Mouse (Mus musculus): Measurements from ENCODE around the gene Nln.

The Nln gene

DNA sequence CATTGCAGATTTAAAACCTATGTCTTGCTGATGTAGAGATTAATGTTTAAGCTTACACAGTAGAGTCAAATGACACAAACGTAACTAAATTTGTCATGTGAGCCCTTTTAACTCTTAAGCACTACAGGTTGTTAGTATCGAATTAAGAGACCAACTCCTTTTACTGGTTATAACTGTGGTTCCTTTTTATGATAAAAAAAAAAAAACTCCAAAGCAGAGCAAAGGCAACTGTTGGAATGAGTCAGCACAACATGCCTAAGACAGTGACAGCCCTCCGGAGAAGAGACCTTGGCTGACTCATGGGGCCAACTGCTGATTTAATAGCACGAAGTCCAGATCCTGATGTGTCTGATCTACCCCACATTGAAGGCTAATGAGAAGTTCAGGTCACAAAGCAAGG lies 68.5 kb downstream of the Nln start:
- DNase-seq = no peak

DNA sequence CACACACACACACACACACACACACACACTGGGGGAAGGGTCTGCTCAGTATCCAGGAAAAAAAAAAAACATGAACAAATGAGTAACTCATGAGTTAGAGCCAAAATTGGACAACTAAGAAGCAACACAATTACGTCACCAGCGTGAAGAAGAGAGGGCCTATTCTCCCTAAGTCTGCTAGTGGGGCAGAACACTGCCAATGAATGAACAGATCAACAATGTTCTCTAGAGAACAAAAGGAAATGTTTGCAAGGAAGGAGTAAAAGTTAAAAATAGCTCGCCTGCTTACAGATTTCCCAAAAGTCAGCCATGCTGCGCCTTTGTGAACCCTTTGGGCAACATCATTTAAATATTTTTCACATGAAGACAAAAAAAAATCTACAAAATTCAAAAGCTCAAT lies 69.6 kb downstream of the Nln start:
- DNase-seq = no peak

DNA sequence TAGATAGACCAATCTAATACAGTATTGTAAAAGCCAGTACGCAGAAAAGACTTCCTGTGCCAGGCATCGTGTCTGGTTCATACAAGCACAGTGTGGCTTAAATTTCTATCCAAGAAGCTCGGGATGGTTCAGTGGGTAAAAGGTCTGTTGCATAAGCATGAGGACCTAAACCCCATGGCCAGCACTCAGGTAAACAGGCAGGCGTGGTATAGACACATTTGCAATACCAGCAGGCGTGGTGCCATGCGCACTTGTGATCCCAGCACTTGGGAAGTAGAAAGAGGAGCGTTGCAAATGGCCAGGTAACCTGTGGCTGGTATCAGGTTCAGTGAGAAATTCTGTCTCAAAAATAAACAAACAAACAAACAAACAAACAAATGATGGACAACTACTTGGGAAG lies 70.5 kb downstream of the Nln start:
- no peak for DNase-seq

DNA sequence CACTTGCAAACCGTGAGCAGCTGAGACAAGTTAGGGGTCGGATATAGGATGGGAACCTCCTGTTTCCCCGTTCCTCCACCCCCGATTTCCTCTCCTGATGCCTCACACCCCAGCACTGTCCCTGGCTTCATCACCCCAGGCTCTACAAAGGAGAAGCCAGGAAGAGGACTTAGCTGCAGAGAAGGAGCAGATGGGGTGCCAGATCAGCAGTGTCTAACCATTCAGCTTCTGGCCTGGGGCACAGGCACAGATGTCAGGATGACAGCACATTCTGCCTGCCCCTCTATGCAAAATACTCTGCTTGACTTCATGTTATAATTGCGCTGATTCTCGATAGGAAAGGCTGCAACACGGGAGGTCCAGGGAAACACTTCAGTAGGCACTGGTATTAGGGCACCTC lies 71.1 kb downstream of the Nln start:
- no peak for DNase-seq

DNA sequence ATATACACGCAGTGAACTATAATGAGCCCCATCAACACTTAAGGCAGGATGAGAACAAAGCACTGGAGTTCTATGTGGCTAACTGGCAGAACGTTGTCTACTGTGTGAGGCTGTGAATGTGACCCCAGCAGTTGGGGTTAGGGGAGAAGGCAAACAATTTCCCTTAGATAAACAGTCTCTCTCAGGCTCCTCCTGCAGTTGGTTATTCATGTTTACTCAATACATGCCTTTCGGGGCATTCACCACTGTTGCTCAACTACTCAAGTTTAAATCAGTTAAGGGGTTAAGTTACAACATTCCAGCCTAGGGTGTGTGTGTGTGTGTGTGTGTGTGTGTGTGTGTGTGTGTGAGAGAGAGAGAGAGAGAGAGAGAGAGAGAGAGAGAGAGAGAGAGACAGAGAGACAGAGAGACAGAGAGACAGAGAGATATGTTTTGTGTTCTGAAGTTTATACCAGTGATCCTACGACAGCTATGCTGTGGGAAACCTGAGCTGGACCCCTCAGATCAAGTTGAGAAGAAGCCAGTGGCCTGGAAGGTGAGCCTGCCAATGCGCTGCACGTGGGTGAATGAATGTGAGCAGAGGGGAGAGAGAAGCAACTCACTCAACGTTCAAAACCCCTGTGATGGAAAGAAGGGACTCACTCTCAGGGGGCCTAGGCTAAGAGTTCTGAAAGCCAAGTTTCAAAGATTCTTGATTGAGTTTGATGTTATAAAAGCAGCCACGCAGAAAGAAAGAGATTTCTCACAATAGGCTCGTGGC lies 71.7 kb downstream of the Nln start:
- DNase-seq = peak; percentile 21

DNA sequence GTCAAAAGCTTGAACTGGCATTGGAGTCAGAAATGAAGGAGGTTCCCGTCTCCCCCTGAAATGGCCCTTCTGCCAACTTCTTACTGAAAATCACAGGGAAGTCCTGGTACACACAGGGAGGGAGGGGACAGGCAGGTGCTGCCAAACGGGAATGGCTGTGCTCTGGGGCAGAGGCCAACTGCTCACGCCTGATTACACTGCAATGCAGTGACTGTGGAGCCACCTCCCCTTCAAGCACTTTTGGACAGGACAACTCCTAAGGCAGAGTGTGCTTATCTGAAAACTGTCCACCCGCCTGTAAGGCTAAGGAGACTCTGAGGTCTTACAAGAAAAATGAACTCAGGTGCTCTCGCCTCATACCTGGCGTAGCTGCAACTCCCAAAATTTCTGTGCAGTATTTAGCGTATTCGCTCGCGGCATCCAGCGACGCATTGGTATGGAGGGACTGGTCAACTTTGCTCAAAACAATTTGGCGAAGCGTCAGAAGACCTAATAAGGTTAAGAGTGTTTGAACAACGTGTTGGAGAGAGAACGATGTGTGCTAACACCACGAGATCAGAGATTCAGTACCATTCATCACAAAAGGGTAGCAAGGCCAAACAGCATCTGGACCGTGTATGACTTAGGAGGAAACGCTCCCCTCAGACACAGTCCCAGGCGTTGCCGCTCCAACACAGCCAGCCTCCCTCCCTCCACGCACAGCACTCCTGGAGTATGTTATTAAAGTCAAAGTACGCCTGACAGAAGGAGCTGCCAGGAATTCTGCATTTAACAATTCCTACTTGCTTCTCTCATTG lies 72.7 kb downstream of the Nln start:
- DNase-seq = peak; percentile 75

DNA sequence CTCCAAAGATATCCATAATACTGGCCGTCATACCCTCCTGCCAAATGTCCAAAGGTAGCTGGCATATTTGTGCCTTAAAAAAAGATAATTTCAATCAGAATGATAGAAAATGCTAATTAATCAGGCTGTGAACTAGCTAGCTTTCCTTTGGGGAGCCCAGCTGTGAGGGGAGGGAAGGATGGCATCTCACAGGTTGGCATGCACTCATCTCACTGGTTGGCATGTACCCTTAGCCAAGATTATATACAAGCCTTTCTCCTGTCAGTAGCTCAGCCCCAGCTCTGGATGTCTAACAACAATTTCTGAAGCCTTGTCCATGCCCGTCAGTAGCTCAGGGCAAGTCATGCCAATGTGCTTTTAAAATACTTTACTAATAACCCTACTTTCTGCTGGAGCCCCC lies 73.8 kb downstream of the Nln start:
- DNase-seq = no peak

DNA sequence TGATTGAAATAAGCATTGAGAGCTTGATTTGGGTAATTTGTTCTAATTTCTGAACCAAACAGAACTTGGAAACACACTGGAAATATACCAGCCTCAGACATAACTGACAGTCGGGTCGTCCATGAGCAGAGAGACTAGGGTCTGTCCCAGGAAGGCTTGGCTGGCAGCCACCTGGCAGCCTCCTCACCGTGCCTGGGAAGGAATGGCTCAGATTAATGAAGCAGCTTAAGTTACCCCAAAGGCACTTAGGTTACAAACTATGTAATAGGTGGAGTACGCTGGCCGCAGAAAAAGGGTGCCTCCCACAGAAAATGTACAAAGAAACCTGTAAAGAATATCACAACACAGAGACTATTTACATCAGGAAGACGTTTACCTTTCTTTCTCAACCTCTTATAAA lies 74.6 kb downstream of the Nln start:
- peak; percentile 70 for DNase-seq

DNA sequence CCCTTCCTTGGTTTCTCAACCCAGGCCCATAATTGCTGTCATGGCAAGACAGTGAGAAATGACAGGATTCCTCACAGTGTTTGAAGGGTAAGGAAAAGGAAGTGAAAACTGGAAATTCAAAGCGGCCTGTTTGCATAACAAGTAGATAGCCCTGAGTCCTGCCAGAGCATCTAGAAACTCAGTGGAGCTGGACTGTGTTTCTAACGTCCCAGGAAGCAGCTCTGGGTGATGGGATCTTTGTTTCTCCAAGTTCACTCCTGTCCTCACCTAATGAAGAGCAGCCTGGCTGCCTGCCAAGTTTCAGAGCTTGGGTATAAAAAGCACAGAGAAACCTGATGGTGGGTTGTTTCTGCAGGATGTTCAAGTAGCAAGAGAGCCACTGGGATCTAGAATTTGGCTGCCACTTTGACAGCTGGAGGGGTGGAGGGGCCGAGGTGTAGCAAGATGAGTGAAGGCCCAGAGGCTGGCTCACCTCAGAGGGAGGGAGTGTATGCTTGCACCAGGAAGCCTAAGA lies 76.7 kb downstream of the Nln start:
- peak; percentile 68 for DNase-seq

DNA sequence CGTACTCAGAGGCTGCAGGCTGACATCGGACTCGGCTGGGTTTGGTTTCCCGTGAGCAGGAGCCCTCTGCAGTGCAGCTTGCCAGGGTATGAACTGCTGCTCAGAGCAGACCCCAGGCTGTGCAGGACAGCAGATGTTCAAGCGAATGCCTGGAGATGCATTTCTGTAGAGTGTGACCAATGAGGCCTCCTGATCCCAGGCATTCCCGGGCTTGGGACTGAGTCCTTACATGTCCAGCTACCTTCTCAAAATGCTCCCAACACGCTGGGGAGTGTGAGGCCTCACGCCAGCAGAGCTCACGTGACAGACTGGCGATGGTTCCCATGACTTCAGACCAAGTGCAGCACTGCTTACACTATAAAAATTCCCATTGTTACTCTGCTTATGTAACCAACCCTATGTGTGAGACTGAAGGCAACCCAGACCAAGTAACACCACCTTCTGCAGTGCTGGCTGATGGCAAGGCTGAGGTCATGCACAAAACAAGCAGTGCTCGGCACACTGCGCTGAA lies 77.5 kb downstream of the Nln start:
- DNase-seq = peak; percentile 26

DNA sequence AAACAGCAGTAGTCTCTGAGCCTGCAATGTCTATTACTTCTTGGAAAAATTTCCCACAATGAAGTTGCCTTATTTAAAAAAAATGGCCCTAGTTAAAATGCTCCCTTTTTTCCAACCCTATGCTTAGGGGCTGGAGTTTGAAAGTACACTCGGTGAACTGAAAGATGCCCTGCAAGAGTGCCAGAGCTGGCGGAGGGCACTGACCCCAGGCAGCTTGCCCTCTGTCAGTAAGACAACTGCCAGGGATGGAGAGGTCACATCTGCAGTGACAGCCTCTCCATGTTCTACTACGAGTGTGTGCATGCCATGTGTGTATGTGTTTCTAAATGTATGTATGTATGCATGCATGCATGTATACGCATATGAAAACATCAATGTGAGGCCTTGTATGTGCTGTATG lies 78.5 kb downstream of the Nln start:
- no peak for DNase-seq

DNA sequence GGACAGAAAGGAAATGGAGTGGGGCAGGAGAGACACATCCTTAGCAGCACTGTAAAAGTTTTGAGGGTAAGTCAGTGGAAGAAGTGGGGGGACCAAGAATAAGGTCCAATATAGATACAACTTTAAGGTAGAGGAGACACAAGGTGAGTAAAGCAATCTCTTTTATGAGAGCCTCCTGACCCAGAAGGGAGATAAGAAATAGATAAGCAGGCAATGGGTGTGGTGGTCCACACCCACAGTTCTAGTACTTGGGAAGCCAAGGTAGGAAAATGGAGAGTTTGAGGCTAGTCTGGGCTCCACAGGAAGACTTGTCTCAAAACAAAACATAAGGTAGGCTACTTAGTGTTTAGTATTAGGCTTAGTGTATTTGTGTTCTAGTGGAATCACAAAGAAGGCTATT lies 79.9 kb downstream of the Nln start:
- no peak for DNase-seq

DNA sequence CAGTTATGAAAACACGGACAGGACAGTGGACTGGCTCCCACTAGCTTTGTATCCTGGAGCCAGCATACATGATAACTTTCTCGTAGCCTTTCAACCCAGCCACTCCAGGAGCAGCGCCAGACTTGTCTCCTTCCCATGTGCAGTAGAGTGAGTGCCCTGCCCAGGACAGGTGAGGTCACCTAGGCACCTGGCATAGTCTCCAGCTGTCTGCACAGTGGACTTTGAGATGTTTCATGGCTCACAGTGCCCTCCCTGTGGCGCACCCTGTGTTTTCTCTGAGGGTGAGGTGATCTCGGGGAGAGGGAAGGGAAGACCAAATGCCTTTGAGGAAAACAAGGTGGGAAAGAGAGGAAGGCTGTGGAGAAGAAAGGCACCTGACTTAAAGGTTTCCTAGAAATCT lies 80.3 kb downstream of the Nln start:
- peak; percentile 26 for DNase-seq

DNA sequence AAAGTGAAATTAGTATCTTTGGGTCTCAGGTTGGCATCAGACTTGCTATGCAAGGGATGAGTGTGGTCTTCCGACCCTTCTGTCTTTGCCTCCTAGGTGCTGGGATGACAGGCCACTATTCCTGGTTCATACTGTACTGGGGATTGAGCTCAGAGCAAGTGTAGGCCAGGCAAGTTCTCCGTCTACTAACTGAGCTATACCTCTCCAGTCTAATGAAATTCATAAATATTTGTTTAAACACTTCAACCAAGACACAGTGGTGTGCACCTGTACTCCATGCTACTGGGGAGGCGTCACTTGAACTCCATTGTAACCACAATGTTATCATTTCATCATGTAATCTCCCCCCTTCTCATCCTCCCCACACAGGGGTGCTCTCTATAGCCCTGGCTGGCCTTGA lies 82.9 kb downstream of the Nln start:
- no peak for DNase-seq

DNA sequence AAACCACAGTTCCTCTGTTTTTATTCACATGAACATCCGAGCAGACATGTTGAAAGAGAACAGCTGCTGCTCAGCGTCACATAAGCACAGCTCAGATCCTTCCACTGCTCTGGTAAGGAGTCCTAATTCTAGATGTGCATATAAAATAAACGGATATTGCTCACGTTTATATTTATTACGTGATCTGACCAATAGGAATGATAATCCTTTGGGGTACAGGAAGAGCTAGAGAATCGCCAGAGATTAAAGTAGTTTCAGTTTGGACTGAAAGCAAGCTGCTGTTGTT lies 83.8 kb downstream of the Nln start:
- DNase-seq = peak; percentile 54

DNA sequence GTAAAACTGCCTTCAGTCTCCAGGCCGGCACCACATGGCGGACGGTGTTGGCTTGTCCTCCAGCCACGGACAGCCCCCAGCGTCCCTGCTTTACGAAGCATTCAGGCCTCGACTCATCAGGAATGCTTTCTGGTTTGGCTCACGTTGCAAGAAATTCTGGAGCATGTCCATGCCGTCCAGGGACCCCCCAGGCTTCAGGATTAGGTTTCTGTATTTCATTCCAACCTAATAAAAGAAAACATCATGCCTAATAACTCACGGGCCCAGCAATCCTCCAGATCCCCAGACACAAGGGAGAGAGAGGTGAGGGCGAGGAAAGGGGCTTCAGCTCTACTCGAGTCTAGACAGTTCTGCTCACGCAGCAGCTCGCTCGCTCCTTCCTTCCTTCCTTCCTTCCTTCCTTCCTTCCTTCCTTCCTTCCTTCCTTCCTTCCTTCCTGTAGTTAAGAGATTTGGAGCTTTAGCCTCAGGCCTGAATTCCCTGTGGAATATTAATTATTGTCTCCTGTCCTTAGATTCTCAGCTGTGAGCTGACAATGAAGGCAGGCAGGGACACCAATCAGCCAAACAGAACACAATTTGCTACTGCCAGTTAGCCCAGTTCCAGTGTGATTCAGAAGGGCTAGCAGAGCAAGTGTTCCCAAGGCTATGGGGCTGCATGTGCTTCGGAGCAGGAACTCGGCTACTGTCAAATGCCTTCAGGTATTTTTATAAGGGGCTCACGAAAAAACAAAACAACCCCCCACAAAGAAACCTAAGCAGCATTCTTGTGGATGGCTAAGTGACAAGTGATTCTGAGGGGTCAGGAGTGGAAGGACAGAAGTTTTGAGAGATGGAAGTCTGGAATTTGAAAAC lies 84.3 kb downstream of the Nln start:
- peak; percentile 62 for DNase-seq

DNA sequence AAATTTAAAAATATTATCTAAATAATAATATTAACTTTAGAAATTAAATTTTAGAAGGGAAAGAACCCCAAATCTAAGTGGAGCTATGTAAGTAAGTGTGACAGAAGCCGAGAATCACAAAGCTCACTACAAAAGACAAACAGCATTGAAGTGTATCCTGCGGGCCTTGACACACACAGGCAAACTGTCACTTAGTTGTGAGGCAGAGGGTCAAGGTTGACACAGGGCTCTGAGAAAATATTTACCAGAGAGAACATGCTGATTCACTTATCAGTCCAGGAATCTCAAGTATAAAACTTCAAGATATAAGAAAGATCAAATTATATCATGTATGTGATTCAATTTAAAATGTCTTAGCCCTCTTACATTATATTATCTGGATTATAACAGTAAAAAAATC lies 85.1 kb downstream of the Nln start:
- DNase-seq = no peak

DNA sequence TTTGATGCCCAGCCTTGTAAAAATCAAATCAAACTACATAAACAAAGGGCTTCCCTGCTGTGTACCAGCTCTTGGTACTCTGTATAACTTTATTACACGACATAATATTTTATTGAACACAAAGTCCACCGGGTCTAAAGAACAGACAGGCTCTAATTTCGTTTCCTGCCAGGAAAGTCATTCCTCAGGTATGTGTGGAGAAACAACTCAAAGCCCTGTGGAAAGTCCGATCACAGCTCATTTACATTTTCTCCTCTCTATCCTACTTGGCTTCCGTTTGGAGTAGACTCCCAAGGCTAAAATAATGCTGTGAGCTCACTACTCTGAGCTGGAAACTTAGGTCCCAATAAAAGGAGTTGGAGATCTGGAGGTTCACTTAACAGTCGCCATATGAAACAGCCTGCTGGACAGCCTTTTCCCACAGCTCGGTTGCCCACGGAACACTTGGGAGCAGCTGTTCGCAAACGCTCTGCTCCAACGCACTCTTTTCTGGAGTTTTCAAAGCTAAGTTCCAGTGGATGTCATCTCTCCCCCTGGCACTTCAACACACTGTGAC lies 86.0 kb downstream of the Nln start:
- no peak for DNase-seq

DNA sequence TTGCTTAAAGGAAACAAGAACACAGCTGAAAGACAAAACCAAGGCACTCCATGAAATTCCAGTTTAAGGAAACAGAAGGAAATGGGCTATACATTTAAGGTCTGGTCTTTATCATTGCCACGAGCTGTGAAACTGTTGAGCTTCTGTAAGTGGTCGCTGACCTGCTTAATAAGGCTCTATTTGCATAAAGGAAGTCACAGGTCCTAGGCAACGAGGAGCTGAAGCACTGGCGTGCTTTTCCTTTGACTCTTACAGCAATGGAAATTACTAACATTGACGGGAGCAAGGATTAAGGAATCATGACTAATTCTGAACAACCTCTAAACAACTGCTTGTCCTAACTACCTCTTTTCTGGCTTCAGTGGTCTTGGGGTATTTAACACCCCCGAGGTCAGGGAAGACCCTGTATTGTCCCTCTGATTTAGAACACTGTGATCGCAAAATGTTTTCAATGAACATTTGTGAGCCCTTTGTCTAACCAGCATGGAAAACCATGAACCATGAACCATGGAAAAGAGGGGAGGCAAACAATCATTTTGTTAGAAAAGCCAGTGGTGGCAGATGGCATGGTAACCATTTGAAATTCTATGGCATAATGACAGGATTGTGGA lies 90.8 kb downstream of the Nln start:
- DNase-seq = no peak

DNA sequence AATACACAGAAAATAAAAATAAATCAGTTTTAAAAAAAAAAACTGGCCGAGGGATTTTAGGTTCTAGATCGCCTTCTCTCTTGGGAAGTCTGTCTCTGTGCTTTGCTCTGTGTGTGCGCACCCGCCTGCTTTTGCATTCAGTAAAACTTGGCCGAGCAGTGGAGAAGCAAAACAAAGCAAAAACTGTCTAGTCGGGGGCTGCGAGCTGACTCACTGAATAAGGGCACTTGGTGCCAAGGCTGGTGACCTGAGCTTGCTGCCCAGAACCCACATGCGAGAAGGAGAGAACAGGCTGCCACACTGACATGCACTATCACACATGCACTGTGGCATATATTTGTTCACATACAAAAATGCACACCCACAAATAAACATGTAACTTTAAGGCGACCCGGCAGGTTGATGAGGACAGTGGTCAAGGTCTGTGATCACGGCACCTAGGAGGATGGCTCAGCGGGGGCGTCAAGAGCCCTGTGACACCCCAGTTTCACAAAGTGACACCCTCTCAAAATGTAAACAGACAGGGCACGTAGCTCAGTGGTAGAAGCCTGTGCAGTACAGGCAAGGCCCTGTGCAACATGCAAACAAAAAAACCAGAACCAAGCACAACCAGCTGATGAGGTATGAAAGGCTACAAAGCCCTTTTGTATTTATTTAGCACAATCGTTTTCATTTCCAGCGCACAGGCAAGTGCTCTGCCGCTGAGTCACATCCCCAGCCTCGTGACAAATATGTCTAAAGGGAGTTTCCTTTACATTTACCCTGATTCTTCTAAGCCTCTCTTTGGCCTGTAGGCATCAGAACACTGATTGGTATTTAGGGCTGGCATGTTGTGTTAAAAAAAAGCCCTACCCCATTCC lies 93.9 kb downstream of the Nln start:
- no peak for DNase-seq

DNA sequence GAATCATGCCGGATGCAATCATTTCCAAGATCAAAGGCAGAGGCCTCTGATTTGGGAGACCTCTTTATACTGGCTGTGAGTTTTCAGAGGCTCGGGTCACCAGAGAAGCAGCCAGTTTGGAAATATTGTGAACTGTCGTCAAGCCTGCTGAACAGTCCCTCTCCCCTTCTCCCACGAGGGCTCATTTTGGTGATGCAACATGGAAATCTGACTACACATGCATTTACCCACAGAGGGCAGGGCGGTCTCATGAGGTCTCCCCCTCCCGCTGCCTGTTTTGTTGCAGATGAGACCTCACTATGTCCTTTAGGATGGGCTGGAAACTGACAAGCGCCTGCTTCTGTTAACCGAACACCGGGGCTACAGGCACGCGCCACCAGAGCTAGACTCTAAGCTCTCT lies 95.4 kb downstream of the Nln start:
- no peak for DNase-seq

DNA sequence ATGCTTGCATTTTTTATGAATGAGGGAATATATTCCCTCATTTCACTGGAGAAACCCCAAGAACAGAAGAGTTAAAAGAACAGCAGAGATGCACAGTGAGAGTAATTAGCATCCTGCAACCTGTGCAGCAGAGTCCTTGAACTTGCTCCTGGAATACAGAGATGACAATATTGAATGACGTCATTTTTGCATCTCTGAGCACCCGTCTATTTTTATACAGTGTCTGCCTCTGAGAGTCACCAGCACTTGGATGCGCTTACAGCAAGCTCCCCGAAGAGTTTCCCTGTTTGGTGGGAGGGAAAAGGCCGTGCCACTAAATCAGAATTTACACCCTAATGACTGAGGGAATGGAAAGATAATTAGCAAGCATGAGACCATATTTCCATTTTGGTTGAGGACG lies 96.0 kb downstream of the Nln start:
- DNase-seq = no peak

All from kidney, postnatal 10 days (tissue).